Mouse (Mus musculus) stomach, embryonic 15.5 days (tissue): ENCODE data around the gene Snph. TPM values are rescaled to one million over a fixed set of nuclear protein-coding genes. Genes with fewer than 3 reads are reported as not detected.
"Not testable (repeated sequence)": the region's sequence is repeated elsewhere in the genome, so short reads cannot be mapped to it uniquely, and the experiment has no call there.

ENCODE experiments used
- ATAC-seq: fragments of 200-750 bp; cut with Nextera tagmentation; 2 replicates; pipeline ENCODE4 v1.8.0; 2017; ENCODE audit warnings: low read depth, moderate number of reproducible peaks, moderate TSS enrichment; ENCODE audit not compliant: insufficient read depth, low FRiP score
- H3K27ac ChIP-seq: fragments of 300-500 bp; sonication (generic); 2 replicates; pipeline ENCODE4 v1.5.1; 2015; ENCODE audit warnings: mild to moderate bottlenecking, inconsistent platforms
- H3K27me3 ChIP-seq: fragments of 300-500 bp; sonication (generic); replicated peaks from 2 replicates; pipeline ENCODE4 v1.6.1; 2015; ENCODE audit warnings: inconsistent platforms
- H3K36me3 ChIP-seq: fragments of 300-500 bp; sonication (generic); 2 replicates; pipeline ENCODE4 v1.6.1; 2015; ENCODE audit warnings: inconsistent platforms
- H3K4me1 ChIP-seq: fragments of 300-500 bp; sonication (generic); 2 replicates; pipeline ENCODE4 v1.6.1; 2015; ENCODE audit warnings: inconsistent platforms
- H3K4me2 ChIP-seq: fragments of 300-500 bp; sonication (generic); 2 replicates; pipeline ENCODE4 v1.6.1; 2015; ENCODE audit warnings: mild to moderate bottlenecking, inconsistent platforms
- H3K4me3 ChIP-seq: fragments of 300-500 bp; sonication (generic); replicated peaks from 2 replicates; pipeline ENCODE4 v1.5.1; 2015; ENCODE audit warnings: inconsistent platforms
- H3K9ac ChIP-seq: fragments of 300-500 bp; sonication (generic); 2 replicates; pipeline ENCODE4 v1.6.1; 2015; ENCODE audit warnings: inconsistent platforms
- H3K9me3 ChIP-seq: fragments of 300-500 bp; sonication (generic); 2 replicates; pipeline ENCODE4 v1.6.1; 2016; ENCODE audit warnings: inconsistent platforms
- WGBS: fragments of 180-500 bp; shearing (Covaris S2); methylation state at CpG from one replicate; pipeline ENCODE4 v1.1.7; 2015; 5-methylcytosine and 5-hydroxymethylcytosine counted together
- polyA plus RNA-seq: library from polyadenylated mRNA; unstranded; fragments of >200 nt; fragmentation: Nextera tagmentation; extraction: Ambion mirVana; gene quantifications from 2 replicates; pipeline ENCODE4 v1.2.1, GENCODE M21; 2015

The Snph gene
- polyA plus RNA-seq, 1 experiment from 2014 or later, result 1.2 TPM

GRCm38 (mm10) chr2:151631406-151632158 is 811 bp downstream of the Snph start:
- no peak overlapping the region for H3K27ac ChIP-seq

DNA sequence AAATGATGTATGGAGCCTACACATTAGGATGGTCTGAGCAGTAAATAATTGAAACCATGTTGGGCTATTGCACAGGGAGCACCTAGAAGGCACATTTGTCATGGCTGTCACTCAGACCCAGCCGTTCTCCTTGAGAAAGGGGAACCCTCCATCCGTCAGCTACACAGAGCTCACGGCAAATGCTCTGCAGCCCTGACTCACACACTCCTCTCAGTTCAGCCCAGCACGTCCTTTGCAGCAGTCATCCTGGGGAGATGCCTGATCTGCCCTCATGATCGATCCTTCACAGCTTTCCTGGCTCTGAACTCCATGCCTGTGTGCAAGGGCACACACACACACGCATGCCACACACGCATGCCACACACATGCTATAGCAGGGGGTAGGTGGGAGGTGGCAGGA is 3.1 kb downstream of the Snph start:
- Histone ChIP-seq H3K36me3 (no peaks in the 10 kb centered on the region), H3K27ac (no peak overlapping the region), H3K27me3 (peaks cover 6% of the 10 kb centered on the region; the same call in 1 of the 2 replicates), H3K9ac (no peak overlapping the region), H3K4me1 (peaks cover 8% of the 10 kb centered on the region; the same call in 1 of the 2 replicates), H3K4me2 (no peak overlapping the region), H3K9me3 (no peaks in the 10 kb centered on the region), H3K4me3 (no peak overlapping the region)
- no peak for ATAC-seq
- 60% methylated on average over 7 of the region's 7 CpGs for WGBS

More at GRCm38 (mm10) chr2:151631406-151632158, 811 bp downstream of the Snph start:
- Histone ChIP-seq H3K9me3 (no peaks in the 10 kb centered on the region), H3K36me3 (no peaks in the 10 kb centered on the region), H3K4me2 (peak overlapping the region; percentile 99), H3K27me3 (peaks cover 6% of the 10 kb centered on the region; the same call in 1 of the 2 replicates), H3K4me3 (peak overlapping the region; percentile 64), H3K9ac (peak overlapping the region; percentile 61), H3K4me1 (peaks cover 8% of the 10 kb centered on the region; the same call in 1 of the 2 replicates)
- no peak for ATAC-seq
- WGBS, result 5% methylated on average over 22 of the region's 22 CpGs

- H3K27ac ChIP-seq, result no peak overlapping the region
- H3K4me2 ChIP-seq, result no peak overlapping the region
- no peak overlapping the region for H3K9ac ChIP-seq
- no peak for ATAC-seq
- H3K36me3 ChIP-seq, result no peaks in the 10 kb centered on the region
- 78% methylated on average over 3 of the region's 3 CpGs for WGBS
- H3K27me3 ChIP-seq, result peaks cover 6% of the 10 kb centered on the region; the same call in 1 of the 2 replicates
- peaks cover 8% of the 10 kb centered on the region; the same call in 1 of the 2 replicates for H3K4me1 ChIP-seq
- H3K4me3 ChIP-seq, result no peak overlapping the region
- H3K9me3 ChIP-seq, result no peaks in the 10 kb centered on the region
Observed at GRCm38 (mm10) chr2:151628011-151628410, 4.4 kb downstream of the Snph start.

DNA sequence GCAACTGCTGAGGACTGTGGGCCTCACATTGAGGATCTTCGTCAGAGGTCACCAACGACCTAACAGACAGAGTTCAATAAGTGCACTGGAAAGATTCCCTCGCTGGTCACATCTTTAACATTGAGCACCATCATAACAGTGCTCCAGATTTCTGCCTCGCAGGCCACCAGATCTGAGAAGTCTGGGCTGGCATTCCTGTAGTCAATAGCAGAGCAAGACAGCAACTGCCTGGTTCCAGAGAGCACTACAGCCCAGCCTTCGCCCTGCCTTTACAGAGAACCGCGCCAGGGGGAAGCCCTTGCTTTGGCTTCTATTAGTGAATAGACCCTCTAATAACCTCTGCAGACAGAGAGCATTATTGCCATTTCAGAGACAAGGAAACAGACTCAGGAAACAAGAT is 6.1 kb downstream of the Snph start:
- WGBS, result 89% methylated on average over 7 of the region's 7 CpGs
- H3K27me3 ChIP-seq, result peaks cover 2% of the 10 kb centered on the region; the same call in 1 of the 2 replicates
- no peak overlapping the region for H3K4me3 ChIP-seq
- no peaks in the 10 kb centered on the region for H3K9me3 ChIP-seq
- ATAC-seq, result no peak
- H3K36me3 ChIP-seq, result no peaks in the 10 kb centered on the region
- H3K27ac ChIP-seq, result no peak overlapping the region
- no peaks in the 10 kb centered on the region for H3K4me1 ChIP-seq
- H3K4me2 ChIP-seq, result no peak overlapping the region
- no peak overlapping the region for H3K9ac ChIP-seq

DNA sequence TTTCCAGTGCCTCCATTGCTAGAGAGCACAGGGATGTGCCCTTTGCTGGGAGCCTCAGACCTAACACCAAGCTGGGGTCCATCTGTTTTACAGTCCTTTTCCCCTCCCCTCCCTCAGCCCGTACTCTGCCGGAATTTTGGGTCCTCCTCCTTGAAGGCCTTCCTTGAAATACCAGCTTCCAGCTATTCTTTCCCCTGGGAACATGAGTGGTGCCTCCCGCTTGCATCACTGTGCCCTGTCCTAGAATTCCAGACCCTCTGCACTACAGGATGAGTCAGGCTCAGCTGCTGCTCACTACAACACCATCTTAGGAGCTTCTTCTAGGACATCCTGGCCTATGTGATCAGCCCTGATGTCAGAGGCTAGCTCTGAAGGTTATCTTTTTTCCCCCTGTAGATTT is 8.6 kb downstream of the Snph start:
- ATAC-seq, result no peak
- no peaks in the 10 kb centered on the region for H3K27me3 ChIP-seq
- no peaks in the 10 kb centered on the region for H3K4me1 ChIP-seq
- H3K27ac ChIP-seq, result no peak overlapping the region
- no peak overlapping the region for H3K4me2 ChIP-seq
- H3K4me3 ChIP-seq, result no peak overlapping the region
- H3K36me3 ChIP-seq, result no peaks in the 10 kb centered on the region
- H3K9me3 ChIP-seq, result no peaks in the 10 kb centered on the region
- WGBS, result 40% methylated on average over 3 of the region's 3 CpGs
- no peak overlapping the region for H3K9ac ChIP-seq

- H3K27ac ChIP-seq, result no peak overlapping the region
- H3K4me1 ChIP-seq, result no peaks in the 10 kb centered on the region
- H3K9ac ChIP-seq, result no peak overlapping the region
- WGBS, result 64% methylated on average over 6 of the region's 6 CpGs
- H3K27me3 ChIP-seq, result no peaks in the 10 kb centered on the region
- H3K36me3 ChIP-seq, result no peaks in the 10 kb centered on the region
- no peak overlapping the region for H3K4me3 ChIP-seq
- no peaks in the 10 kb centered on the region for H3K9me3 ChIP-seq
- H3K4me2 ChIP-seq, result no peak overlapping the region
- no peak for ATAC-seq
Observed at GRCm38 (mm10) chr2:151616551-151617329, 15.7 kb downstream of the Snph start.

DNA sequence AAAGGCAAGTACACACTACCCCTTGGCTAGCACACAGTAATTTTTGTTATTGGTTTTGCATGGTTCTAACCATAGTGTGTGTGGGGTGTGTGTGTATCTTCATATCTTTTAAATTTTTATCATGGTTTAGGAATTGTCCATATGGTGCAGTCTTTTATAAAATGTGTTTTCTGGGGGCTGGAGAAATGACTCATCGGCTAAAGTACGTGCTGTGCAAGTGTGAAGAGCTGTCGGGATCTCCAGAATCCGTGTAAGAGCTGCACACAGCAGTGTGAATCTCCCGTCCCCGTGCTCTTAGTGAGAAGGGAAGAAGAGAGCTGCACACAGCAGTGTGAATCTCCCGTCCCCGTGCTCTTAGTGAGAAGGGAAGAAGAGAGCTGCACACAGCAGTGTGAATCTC is 16.6 kb downstream of the Snph start:
- not testable (repeated sequence) for H3K9me3 ChIP-seq, ATAC-seq, H3K9ac ChIP-seq, H3K27ac ChIP-seq, H3K4me2 ChIP-seq, H3K4me3 ChIP-seq, H3K27me3 ChIP-seq, H3K36me3 ChIP-seq, H3K4me1 ChIP-seq
- WGBS, result 71% methylated on average over 7 of the region's 8 CpGs

GRCm38 (mm10) chr2:151609974-151610373 is 22.4 kb downstream of the Snph start:
- no peaks in the 10 kb centered on the region for H3K36me3 ChIP-seq
- H3K4me1 ChIP-seq, result no peaks in the 10 kb centered on the region
- no peak overlapping the region for H3K4me2 ChIP-seq
- H3K27me3 ChIP-seq, result no peaks in the 10 kb centered on the region
- H3K27ac ChIP-seq, result no peak overlapping the region
- H3K9ac ChIP-seq, result no peak overlapping the region
- WGBS, result 27% methylated on average over 3 of the region's 3 CpGs
- H3K4me3 ChIP-seq, result no peak overlapping the region
- no peaks in the 10 kb centered on the region for H3K9me3 ChIP-seq
- peak; percentile 45; the same call in 1 of the 2 replicates for ATAC-seq

DNA sequence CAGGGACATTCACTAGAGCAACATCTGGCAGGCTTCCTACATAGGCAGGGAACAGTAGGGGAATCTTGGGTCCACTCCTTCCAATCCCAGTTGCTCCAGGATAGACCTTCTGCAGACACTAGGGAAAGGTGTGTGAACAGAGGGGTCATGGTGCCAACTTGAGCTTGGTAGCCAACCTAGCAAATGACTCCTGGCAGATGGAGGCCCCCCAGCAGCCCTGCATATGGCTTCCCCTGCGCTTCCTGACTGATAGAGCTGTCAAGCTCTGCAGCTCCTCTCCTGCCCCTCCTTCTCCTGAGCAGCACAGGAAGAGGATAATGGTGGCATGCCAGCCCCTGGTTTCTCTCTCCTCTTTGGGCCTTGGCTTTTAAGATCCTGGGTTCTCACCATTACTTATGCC is 24.0 kb downstream of the Snph start:
- ATAC-seq, result no peak
- 56% methylated on average over 1 of the region's 1 CpGs for WGBS
- Histone ChIP-seq H3K27me3 (no peaks in the 10 kb centered on the region), H3K4me1 (no peaks in the 10 kb centered on the region), H3K4me3 (no peak overlapping the region), H3K36me3 (no peaks in the 10 kb centered on the region), H3K4me2 (no peak overlapping the region), H3K9me3 (no peaks in the 10 kb centered on the region), H3K9ac (no peak overlapping the region), H3K27ac (no peak overlapping the region)

DNA sequence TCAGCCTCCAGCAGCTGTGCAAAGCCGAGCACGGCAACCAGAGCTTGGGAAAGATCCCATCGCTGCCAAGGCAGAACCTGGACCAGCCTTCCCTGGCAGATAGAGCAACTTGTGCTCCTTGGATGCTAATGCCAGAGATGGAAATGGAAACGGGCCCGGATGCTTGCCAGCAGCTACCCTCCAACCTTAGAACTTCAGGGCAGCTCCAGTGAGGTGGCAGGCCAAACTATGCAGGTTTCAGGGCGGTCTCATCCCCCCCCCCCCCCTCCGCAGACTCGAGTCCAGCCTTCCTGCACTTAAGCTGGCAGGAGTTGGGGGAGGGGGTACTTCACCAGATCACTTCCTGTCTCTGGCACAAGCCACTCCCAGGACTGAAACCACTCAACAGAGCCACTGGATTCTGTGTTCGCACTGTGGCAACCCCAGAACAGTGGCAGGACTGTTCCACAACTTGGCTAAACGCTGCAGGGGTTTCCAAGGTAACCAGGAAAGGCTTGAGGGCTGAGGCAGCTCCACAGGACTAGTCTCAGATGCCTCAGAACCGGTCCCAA is 26.9 kb downstream of the Snph start:
- WGBS, result 41% methylated on average over 11 of the region's 11 CpGs
- H3K9me3 ChIP-seq, result no peaks in the 10 kb centered on the region
- H3K27ac ChIP-seq, result no peak overlapping the region
- no peaks in the 10 kb centered on the region for H3K36me3 ChIP-seq
- H3K27me3 ChIP-seq, result no peaks in the 10 kb centered on the region
- no peak overlapping the region for H3K4me3 ChIP-seq
- no peak for ATAC-seq
- H3K9ac ChIP-seq, result no peak overlapping the region
- no peak overlapping the region for H3K4me2 ChIP-seq
- H3K4me1 ChIP-seq, result no peaks in the 10 kb centered on the region

DNA sequence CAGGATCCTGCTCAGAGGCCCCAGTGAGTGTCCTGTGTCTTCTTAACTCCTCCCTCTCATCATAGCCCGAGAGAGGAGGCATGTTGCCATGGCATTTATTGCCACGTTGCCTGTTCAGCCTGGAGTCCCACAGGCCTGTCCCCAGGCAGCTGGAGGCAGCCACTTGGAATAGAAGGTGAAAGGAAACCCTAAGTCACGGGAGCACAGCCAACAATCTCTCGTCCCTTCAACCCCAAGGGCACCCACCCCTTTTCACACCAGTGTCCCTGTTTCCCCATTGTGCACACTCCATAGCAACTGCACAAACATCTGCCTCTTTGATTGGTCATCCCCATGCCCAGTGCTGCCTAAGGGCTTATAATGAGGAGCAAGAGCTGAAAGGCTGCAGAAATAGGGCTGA is 28.8 kb downstream of the Snph start:
- H3K4me1 ChIP-seq, result no peaks in the 10 kb centered on the region
- H3K4me2 ChIP-seq, result no peak overlapping the region
- H3K36me3 ChIP-seq, result no peaks in the 10 kb centered on the region
- H3K9me3 ChIP-seq, result no peaks in the 10 kb centered on the region
- H3K27ac ChIP-seq, result no peak overlapping the region
- no peak for ATAC-seq
- no peak overlapping the region for H3K9ac ChIP-seq
- H3K27me3 ChIP-seq, result no peaks in the 10 kb centered on the region
- WGBS, result 49% methylated on average over 4 of the region's 4 CpGs
- H3K4me3 ChIP-seq, result no peak overlapping the region

DNA sequence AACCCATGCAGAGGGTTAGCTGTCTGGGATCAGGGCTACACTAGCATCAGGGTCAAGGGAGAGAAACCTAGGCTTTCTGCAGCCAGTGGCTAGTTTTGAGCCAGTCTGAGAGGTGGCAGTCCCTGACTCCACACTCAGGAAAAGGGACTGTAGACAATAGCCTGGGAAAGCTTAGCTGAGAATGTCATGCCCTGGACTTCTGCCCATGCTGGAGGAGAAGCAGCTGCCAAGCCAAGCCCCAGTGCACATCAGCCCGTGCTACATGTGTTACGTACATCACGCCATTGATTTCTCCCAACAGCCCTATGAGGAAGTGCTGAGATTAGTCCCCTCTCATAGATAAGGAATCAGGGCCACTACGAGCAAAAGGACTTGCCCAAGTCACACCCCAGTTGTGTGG is 30.3 kb downstream of the Snph start:
- no peaks in the 10 kb centered on the region for H3K36me3 ChIP-seq
- no peaks in the 10 kb centered on the region for H3K27me3 ChIP-seq

More for the DNA sequence above, 30.3 kb downstream of the Snph start:
- WGBS, result 52% methylated on average over 4 of the region's 4 CpGs
- H3K27ac ChIP-seq, result no peak overlapping the region
- no peak overlapping the region for H3K4me2 ChIP-seq
- H3K4me3 ChIP-seq, result no peak overlapping the region
- no peaks in the 10 kb centered on the region for H3K4me1 ChIP-seq
- ATAC-seq, result no peak
- no peak overlapping the region for H3K9ac ChIP-seq
- H3K9me3 ChIP-seq, result no peaks in the 10 kb centered on the region
